Mouse (Mus musculus): ENCODE results near the gene Ank3.
"Not testable (repeated sequence)": the region's sequence is repeated elsewhere in the genome, so short reads cannot be mapped to it uniquely, and the experiment has no call there.

Ank3 gene

GRCm38 (mm10) chr10:69398763-69399590 lies at the start of gene Ank3:
Gene Ank3, plus strand, starts transcription at chr10:69398773.
- DNase-seq: peak in 1 of 2 experiments; percentile 2

GRCm38 (mm10) chr10:69351071-69351841 lies 47.3 kb upstream of the Ank3 start:
- DNase-seq: no peak

GRCm38 (mm10) chr10:69351842-69352211 lies 46.7 kb upstream of the Ank3 start:
- peak in 1 of 2 experiments; percentile 3 for DNase-seq

GRCm38 (mm10) chr10:69352212-69353085 lies 46.1 kb upstream of the Ank3 start, which contains the start of gene Cdk1:
Gene Cdk1, minus strand, starts transcription at chr10:69352938.
- peak; percentile 77 to 85 for DNase-seq

GRCm38 (mm10) chr10:69353086-69353479 lies 45.5 kb upstream of the Ank3 start:
- DNase-seq: not testable (repeated sequence)

GRCm38 (mm10) chr10:69359666-69360065 lies 38.9 kb upstream of the Ank3 start:
- no peak for DNase-seq

- no peak for DNase-seq
Observed at GRCm38 (mm10) chr10:69366208-69366607, 32.4 kb upstream of the Ank3 start.

GRCm38 (mm10) chr10:69366877-69367387 lies 31.6 kb upstream of the Ank3 start:
- no peak for DNase-seq

- no peak for DNase-seq
Observed at GRCm38 (mm10) chr10:69369321-69369720, 29.3 kb upstream of the Ank3 start.

GRCm38 (mm10) chr10:69371441-69371840 lies 27.1 kb upstream of the Ank3 start:
- DNase-seq: peak in 1 of 2 experiments; percentile 19

GRCm38 (mm10) chr10:69372061-69372460 lies 26.5 kb upstream of the Ank3 start:
- DNase-seq: no peak

GRCm38 (mm10) chr10:69373796-69374550 lies 24.6 kb upstream of the Ank3 start:
- DNase-seq: no peak

- DNase-seq: no peak
Observed at GRCm38 (mm10) chr10:69375154-69375553, 23.4 kb upstream of the Ank3 start.

GRCm38 (mm10) chr10:69383186-69383585 lies 15.4 kb upstream of the Ank3 start:
- no peak for DNase-seq

GRCm38 (mm10) chr10:69384640-69385039 lies 13.9 kb upstream of the Ank3 start:
- DNase-seq: no peak

GRCm38 (mm10) chr10:69385136-69385535 lies 13.4 kb upstream of the Ank3 start:
- no peak for DNase-seq

- no peak for DNase-seq
Observed at GRCm38 (mm10) chr10:69386767-69387166, 11.8 kb upstream of the Ank3 start.

GRCm38 (mm10) chr10:69389511-69389910 lies 9.1 kb upstream of the Ank3 start:
- no peak for DNase-seq

GRCm38 (mm10) chr10:69398197-69398762 lies 293 bp upstream of the Ank3 start:
- DNase-seq: no peak

- no peak for DNase-seq
Observed at GRCm38 (mm10) chr10:69399814-69400385, 1.3 kb downstream of the Ank3 start.

GRCm38 (mm10) chr10:69405431-69405830 lies 6.9 kb downstream of the Ank3 start:
- DNase-seq: no peak

All from spleen, adult 18-20 months (tissue).